Mouse (Mus musculus) limb, embryonic 11.5 days (tissue): ENCODE measurements at regions not wholly inside any gene's neighbourhood (a gene's known extent, or its start where the extent isn't known, plus 50 kb on each side); places are given as distances from the start of the nearest gene placed in this dataset.

Experiments
- ATAC-seq: fragments of 200-750 bp; cut with Nextera tagmentation; 2 replicates; pipeline ENCODE4 v1.8.0; 2017; ENCODE audit warnings: low read depth; ENCODE audit not compliant: insufficient number of reproducible peaks, low FRiP score, low TSS enrichment
- DNase-seq: peaks from one replicate; pipeline ENCODE4 v3.0.0-alpha.2; 2015; ENCODE audit warnings: low spot score
- H3K27ac ChIP-seq: fragments of 300-500 bp; sonication (generic); replicated peaks from 2 replicates; pipeline ENCODE4 v1.5.1; 2014; ENCODE audit warnings: low read depth, mild to moderate bottlenecking, low read length
- H3K27me3 ChIP-seq: fragments of 300-500 bp; sonication (generic); 2 replicates; pipeline ENCODE4 v1.6.1; 2014; ENCODE audit warnings: mild to moderate bottlenecking, low read length, mixed read lengths; ENCODE audit not compliant: control insufficient read depth, insufficient read depth
- H3K36me3 ChIP-seq: fragments of 300-500 bp; sonication (generic); 2 replicates; pipeline ENCODE4 v1.6.1; 2014; ENCODE audit warnings: mild to moderate bottlenecking, low read length, moderate library complexity, mixed read lengths; ENCODE audit not compliant: control insufficient read depth, insufficient read depth
- H3K4me1 ChIP-seq: fragments of 300-500 bp; sonication (generic); 2 replicates; pipeline ENCODE4 v1.6.1; 2014; ENCODE audit warnings: low read length, mixed read lengths; ENCODE audit not compliant: control insufficient read depth, insufficient read depth
- H3K4me2 ChIP-seq: fragments of 300-500 bp; sonication (generic); 2 replicates; pipeline ENCODE4 v1.6.1; 2014; ENCODE audit warnings: low read depth, mild to moderate bottlenecking, moderate library complexity; ENCODE audit not compliant: severe bottlenecking
- H3K4me3 ChIP-seq: fragments of 300-500 bp; sonication (generic); 2 replicates; pipeline ENCODE4 v1.5.1; 2014; ENCODE audit warnings: low read depth, low read length
- H3K9ac ChIP-seq: fragments of 300-500 bp; sonication (generic); 2 replicates; pipeline ENCODE4 v1.6.1; 2014; ENCODE audit warnings: mild to moderate bottlenecking, low read length
- H3K9me3 ChIP-seq: fragments of 300-500 bp; sonication (generic); 2 replicates; pipeline ENCODE4 v1.6.1; 2016; ENCODE audit warnings: low read length; ENCODE audit not compliant: control insufficient read depth
- WGBS: fragments of 180-500 bp; shearing (Covaris S2); extraction: QIAGEN DNeasy Blood & Tissue Kit; methylation state at CpG from one replicate; pipeline ENCODE4 v1.1.7; 2014; 5-methylcytosine and 5-hydroxymethylcytosine counted together

DNA sequence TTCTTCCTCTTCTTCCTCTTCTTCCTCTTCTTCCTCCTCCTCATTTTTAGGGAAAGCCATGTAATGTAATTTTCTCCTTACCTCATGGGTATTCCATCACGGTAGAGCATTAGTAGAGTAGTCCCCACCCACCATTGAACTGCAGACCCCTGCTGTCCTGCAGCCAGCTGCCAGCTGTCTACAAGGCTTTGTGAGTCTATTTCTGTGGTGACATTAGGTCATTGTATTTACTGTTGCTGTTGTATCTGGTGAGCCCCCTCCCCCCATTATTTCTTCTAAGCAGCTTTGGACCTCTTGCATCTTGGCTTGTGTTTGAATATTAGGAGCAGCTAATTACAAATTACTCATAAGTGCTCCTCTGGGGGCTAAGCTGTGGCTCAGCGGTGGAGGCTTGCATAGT, 66.0 kb upstream of the Zfhx3 start:
- Histone ChIP-seq H3K4me3 (no peak overlapping the region), H3K36me3 (no peaks in the 10 kb centered on the region), H3K9me3 (no peaks in the 10 kb centered on the region), H3K27me3 (no peaks in the 10 kb centered on the region), H3K27ac (no peak overlapping the region), H3K9ac (no peak overlapping the region), H3K4me1 (peaks cover 11% of the 10 kb centered on the region; the same call in 1 of the 2 replicates), H3K4me2 (no peak overlapping the region)
- no peak for DNase-seq
- 68% methylated on average over 2 of the region's 2 CpGs for WGBS
- no peak for ATAC-seq

DNA sequence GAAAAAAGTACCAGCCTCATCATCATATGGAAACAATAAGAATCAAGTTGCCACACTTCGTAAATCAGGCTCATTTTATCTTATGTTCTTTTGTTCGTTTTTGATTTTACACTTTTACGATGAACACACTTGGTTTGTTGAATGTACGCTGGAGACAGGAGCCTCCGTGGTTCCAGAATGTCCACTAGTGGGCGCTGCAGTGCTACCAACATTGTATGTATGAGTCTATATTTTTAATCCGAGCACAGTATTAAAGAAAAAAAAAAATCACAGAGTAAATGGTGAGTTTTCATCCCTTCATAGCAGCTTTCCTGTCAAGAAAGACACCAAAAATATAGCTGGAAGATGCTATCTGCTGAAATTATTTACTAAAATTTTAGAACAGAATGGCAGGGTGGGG, 60.6 kb upstream of the Zfhx3 start:
- DNase-seq: peak; percentile 83
- Histone ChIP-seq H3K4me1 (peaks cover 5% of the 10 kb centered on the region), H3K27ac (no peak overlapping the region), H3K9me3 (no peaks in the 10 kb centered on the region), H3K36me3 (no peaks in the 10 kb centered on the region), H3K4me3 (no peak overlapping the region), H3K4me2 (no peak overlapping the region), H3K27me3 (no peaks in the 10 kb centered on the region), H3K9ac (no peak overlapping the region)
- 12% methylated on average over 7 of the region's 7 CpGs for WGBS
- ATAC-seq: no peak

DNA sequence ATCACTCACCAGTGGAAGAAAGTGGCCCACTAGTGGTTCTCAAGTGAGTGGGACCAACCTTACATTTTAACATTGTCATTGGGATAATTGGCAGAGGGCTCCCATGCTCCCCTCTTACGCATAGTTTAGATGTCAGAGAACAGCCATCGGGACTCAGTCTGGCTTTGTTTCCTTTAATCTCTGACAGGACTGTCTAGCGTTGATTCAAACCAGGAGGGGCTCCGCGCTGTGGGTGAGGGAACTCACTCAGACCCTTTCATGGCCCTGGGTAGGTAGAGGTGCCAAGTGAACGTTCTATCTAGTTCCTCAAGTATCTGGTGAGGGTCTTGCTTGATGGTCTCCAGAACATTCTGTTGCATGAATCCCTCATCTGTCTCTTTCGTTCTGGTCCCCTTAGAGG, 56.9 kb upstream of the Zfhx3 start:
- H3K9me3 ChIP-seq: no peaks in the 10 kb centered on the region
- H3K4me3 ChIP-seq: no peak overlapping the region
- no peak overlapping the region for H3K4me2 ChIP-seq
- H3K4me1 ChIP-seq: peaks cover 12% of the 10 kb centered on the region
- 33% methylated on average over 7 of the region's 7 CpGs for WGBS
- DNase-seq (no peak), ATAC-seq (no peak)
- H3K27ac ChIP-seq: no peak overlapping the region
- H3K27me3 ChIP-seq: no peaks in the 10 kb centered on the region
- no peaks in the 10 kb centered on the region for H3K36me3 ChIP-seq
- no peak overlapping the region for H3K9ac ChIP-seq

DNA sequence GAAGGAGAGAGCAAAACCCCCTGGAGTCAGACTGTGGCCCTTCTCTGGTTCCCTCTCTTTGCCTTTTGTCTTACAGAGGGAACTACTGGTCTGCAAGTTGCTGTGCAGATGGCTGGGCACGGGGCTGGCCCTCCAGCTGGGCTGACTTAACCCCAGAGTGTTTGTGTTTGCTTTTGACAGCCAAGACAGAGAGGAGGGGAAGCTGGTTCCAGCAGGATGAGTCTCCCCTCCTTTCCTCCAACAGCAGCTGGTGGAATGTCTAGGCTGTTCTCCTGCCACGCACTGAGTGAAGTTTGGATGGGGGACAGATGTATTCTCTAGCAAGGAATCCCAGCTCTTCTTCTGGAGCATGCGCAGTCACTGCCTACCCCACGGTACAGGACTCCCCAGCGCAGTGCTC, 56.5 kb upstream of the Zfhx3 start:
- no peak overlapping the region for H3K9ac ChIP-seq
- ATAC-seq (no peak), DNase-seq (no peak)
- no peak overlapping the region; the same call in 1 of the 2 replicates for H3K27ac ChIP-seq
- H3K4me3 ChIP-seq: no peak overlapping the region
- 70% methylated on average over 5 of the region's 5 CpGs for WGBS
- peaks cover 15% of the 10 kb centered on the region for H3K4me1 ChIP-seq
- no peaks in the 10 kb centered on the region for H3K36me3 ChIP-seq
- H3K9me3 ChIP-seq: no peaks in the 10 kb centered on the region
- H3K4me2 ChIP-seq: no peak overlapping the region
- no peaks in the 10 kb centered on the region for H3K27me3 ChIP-seq

DNA sequence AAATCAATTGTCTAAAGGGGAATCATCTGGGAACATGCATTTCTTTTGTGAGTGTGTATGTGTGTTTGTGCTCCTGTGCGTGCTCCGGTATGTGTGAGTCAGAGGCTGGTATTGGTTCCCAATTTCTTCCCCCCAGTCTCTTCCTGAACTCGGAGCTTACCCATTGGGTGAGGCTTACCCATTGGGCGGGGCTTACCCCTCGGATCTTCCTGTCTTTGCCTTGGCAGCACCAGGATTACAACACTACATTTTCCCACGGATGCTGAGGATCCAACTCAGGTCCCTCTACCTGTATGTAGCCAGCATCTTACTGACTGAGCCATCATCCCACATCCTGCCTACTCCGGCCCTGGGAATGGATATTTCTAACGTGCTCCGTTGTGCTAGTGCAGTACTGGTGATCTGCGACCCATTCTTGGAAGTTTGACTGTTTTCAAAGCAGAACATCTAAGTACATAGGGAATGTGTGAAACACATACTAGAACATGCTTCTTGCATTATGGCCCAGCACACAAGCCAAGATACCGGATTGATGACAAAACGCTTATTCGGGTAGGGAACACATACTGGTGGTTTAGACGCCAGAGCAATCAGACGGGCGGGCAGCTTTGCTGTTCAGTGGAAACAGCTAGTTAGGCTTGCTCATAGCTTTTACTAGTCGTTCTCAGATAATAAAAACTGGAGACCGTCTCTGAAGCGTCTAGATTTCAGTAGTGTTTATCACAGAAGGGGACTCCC, 55.8 kb upstream of the Zfhx3 start:
- WGBS: 69% methylated on average over 19 of the region's 19 CpGs
- no peak overlapping the region for H3K4me2 ChIP-seq
- no peak overlapping the region for H3K4me3 ChIP-seq

DNA sequence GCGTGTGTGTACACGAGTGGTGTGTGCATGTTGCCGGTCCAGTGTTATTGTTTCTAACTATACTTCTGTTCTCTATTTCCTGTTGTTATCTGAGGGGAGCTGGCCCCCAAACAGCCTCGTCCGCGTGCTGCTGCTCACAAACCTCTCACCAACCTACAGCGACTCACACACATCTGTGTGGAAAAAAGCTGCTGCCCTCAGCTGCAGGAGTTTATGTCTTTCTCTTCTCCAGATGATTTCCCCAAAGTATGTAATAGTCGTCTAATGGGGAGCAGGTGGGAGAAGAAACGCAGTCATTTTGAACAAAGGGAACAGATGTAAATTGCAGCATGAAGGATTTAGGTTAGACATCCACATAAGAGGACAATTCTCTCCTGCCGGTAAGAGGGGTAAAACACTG, 55.1 kb upstream of the Zfhx3 start:
- Histone ChIP-seq H3K27me3 (no peaks in the 10 kb centered on the region), H3K4me2 (no peak overlapping the region), H3K9me3 (no peaks in the 10 kb centered on the region), H3K36me3 (no peaks in the 10 kb centered on the region), H3K9ac (no peak overlapping the region), H3K4me3 (no peak overlapping the region), H3K4me1 (peaks cover 15% of the 10 kb centered on the region), H3K27ac (peak overlapping the region; percentile 48)
- WGBS: 20% methylated on average over 10 of the region's 10 CpGs
- no peak for ATAC-seq
- peak; percentile 68 for DNase-seq

More for the DNA sequence above, 55.8 kb upstream of the Zfhx3 start:
- Histone ChIP-seq H3K27ac (peak overlapping the region; percentile 48), H3K9me3 (no peaks in the 10 kb centered on the region), H3K9ac (no peak overlapping the region), H3K36me3 (no peaks in the 10 kb centered on the region), H3K27me3 (no peaks in the 10 kb centered on the region), H3K4me1 (peaks cover 15% of the 10 kb centered on the region)
- DNase-seq (no peak), ATAC-seq (no peak)

DNA sequence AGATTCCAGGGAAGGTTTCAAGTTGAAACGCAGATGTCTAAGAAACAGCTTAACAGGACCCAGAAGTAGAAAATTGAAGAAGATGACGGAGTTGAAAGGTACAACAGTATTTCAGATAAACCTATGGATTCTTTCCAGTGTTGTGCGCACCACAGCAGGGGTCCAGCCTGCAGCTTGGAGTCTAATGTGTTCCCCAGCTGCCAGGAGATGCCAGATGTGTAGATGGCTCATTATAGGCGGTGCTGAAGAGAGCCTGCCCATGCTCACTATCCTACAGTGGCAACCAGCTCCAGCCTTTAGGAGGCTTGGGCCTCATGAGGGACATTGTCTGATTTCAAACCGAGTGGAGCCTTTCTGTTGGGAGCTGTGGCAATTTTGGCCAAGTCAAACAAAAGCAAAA, 51.5 kb upstream of the Zfhx3 start:
- Histone ChIP-seq H3K4me3 (no peak overlapping the region), H3K9me3 (no peaks in the 10 kb centered on the region), H3K9ac (no peak overlapping the region), H3K36me3 (no peaks in the 10 kb centered on the region), H3K4me1 (peaks cover 15% of the 10 kb centered on the region), H3K27ac (no peak overlapping the region; the same call in 1 of the 2 replicates), H3K27me3 (no peaks in the 10 kb centered on the region), H3K4me2 (no peak overlapping the region)
- 62% methylated on average over 5 of the region's 5 CpGs for WGBS
- no peak for ATAC-seq
- DNase-seq: peak; percentile 53
